Mouse (Mus musculus) frontal cortex, postnatal 25 days (tissue): ENCODE data around the gene Eefsec.

Experiments used
- DNase-seq, 2 experiments: peaks; one replicate each; pipeline ENCODE4 v3.0.0; 2022; ENCODE audit warnings: low spot score in 2 of 2

Gene Eefsec

GRCm38 (mm10) chr6:88446063-88447002 is at the start of gene Eefsec:
Gene Eefsec, minus strand, starts transcription at chr6:88446539.
- peak; percentile 71 to 72 for DNase-seq

GRCm38 (mm10) chr6:88493712-88494111 is 47.4 kb upstream of the Eefsec start:
- no peak for DNase-seq

- DNase-seq: no peak
These were observed 44.5 kb upstream of the Eefsec start for GRCm38 (mm10) chr6:88490629-88491354.

GRCm38 (mm10) chr6:88489834-88490233 is 43.5 kb upstream of the Eefsec start:
- DNase-seq: no peak

- DNase-seq: no peak
These were observed 42.7 kb upstream of the Eefsec start for GRCm38 (mm10) chr6:88489026-88489425.

GRCm38 (mm10) chr6:88486893-88487292 is 40.6 kb upstream of the Eefsec start:
- DNase-seq: peak; percentile 54 to 56

- DNase-seq: no peak
These were observed 39.0 kb upstream of the Eefsec start for GRCm38 (mm10) chr6:88485378-88485777.

- DNase-seq: no peak
These were observed 37.6 kb upstream of the Eefsec start for GRCm38 (mm10) chr6:88483913-88484312.

GRCm38 (mm10) chr6:88483111-88483510 is 36.8 kb upstream of the Eefsec start:
- DNase-seq: no peak

- DNase-seq: no peak
These were observed 34.1 kb upstream of the Eefsec start for GRCm38 (mm10) chr6:88480421-88480820.

GRCm38 (mm10) chr6:88469878-88470277 is 23.5 kb upstream of the Eefsec start:
- DNase-seq: no peak

- peak; percentile 75 to 78 for DNase-seq
These were observed 19.0 kb upstream of the Eefsec start, which contains the start of gene Ruvbl1 for GRCm38 (mm10) chr6:88465181-88465920. Gene Ruvbl1, plus strand, starts transcription at chr6:88465409.

GRCm38 (mm10) chr6:88454545-88454944 is 8.2 kb upstream of the Eefsec start:
- DNase-seq: no peak

GRCm38 (mm10) chr6:88447454-88447853 is 1.1 kb upstream of the Eefsec start:
- DNase-seq: no peak

GRCm38 (mm10) chr6:88445661-88446060 is 678 bp downstream of the Eefsec start:
- DNase-seq: no peak

- no peak for DNase-seq
These were observed 2.1 kb downstream of the Eefsec start for GRCm38 (mm10) chr6:88444076-88444750.

GRCm38 (mm10) chr6:88443446-88443845 is 2.9 kb downstream of the Eefsec start:
- no peak for DNase-seq

GRCm38 (mm10) chr6:88442551-88442950 is 3.8 kb downstream of the Eefsec start:
- no peak for DNase-seq

GRCm38 (mm10) chr6:88439056-88439455 is 7.3 kb downstream of the Eefsec start:
- DNase-seq: peak in 1 of 2 experiments; percentile 6

- no peak for DNase-seq
These were observed 10.7 kb downstream of the Eefsec start for GRCm38 (mm10) chr6:88435609-88436008.

- DNase-seq: no peak
These were observed 15.1 kb downstream of the Eefsec start for GRCm38 (mm10) chr6:88431202-88431601.
